Mouse (Mus musculus) bone marrow, adult 2 months (tissue): Measurements from ENCODE around the gene Ccdc141.

Experiments used
- CTCF ChIP-seq: fragments of 200-500 bp; IDR thresholded peaks from 2 replicates; pipeline ENCODE4 v1.5.1; 2011; ENCODE audit warnings: low read length, control low read depth; ENCODE audit not compliant: control insufficient read depth, insufficient read depth
- POLR2A ChIP-seq: fragments of 200-500 bp; IDR thresholded peaks from 2 replicates; pipeline ENCODE4 v1.6.1; 2011; ENCODE audit warnings: low read depth, mild to moderate bottlenecking, control low read depth, low read length, borderline replicate concordance; ENCODE audit not compliant: control insufficient read depth

DNA sequence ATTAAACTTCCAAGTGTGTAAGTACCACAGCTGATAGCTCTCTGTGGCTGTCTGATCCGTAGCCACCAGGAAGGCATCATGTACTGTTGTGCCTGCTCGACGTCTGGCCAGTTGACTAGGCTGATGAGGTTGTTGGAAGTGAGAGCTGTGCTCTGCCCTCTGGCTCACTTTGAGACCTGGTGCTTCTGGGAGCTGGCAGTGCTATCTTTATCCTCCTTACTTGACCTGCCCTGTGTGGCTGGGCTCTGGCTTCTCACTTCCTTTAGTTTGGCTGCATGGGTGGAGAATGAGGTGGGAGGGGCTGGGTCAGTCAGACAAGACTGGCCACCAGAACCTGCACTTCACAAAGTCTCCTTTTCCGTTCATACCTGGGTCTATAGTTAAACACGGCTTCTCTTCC is 172.1 kb downstream of the Ccdc141 start:
- TF ChIP-seq POLR2A = no peak
- no peak for TF ChIP-seq CTCF
